Mouse (Mus musculus): ENCODE results near the gene Lrrc3.

- TF ChIP-seq CTCF (IDR thresholded peaks at IDR 0.05; ENCODE audit: borderline replicate concordance, insufficient read depth, low read depth, low read length), result peak; percentile 8; the same call in 1 of the 2 replicates
- TF ChIP-seq POLR2A (IDR thresholded peaks at IDR 0.05; ENCODE audit: borderline replicate concordance, insufficient read depth, low read length), result no peak
Observed at GRCm38 (mm10) chr10:77882553-77882952, 19.8 kb downstream of the Lrrc3 start.
